Mouse (Mus musculus) spleen, postnatal 14 days (tissue): ENCODE results near the gene Zfp715.

Experiments used
- DNase-seq, 2 experiments: peaks; one replicate each; pipeline ENCODE4 v3.0.0; 2021 to 2022; ENCODE audit warnings: low spot score in 2 of 2

Zfp715 gene

GRCm38 (mm10) chr7:43313013-43313428 is at the start of gene Zfp715:
Gene Zfp715 (minus strand): TSS chr7:43313294.
- DNase-seq = peak; percentile 66 to 73

DNA sequence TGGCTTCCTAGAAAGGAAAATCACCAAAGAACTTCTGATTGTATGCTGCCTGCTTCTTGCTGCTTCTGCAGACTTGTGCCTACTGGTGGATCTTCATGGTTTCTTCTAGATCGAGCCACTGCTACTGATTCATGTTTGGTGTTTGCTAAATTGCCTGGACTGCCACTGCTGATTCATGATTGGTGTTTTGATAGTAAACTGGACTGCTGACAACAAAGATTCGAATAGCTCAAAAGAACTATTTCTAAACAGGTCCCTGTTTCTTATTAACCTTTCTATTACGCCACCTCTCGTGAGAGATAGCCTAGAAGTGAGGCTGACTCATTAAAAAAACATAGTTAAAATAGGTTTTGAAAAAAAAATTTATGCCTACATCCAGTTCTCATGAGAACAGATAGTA is 48.9 kb upstream of the Zfp715 start:
- DNase-seq = no peak

GRCm38 (mm10) chr7:43361442-43361841 is 48.3 kb upstream of the Zfp715 start:
- DNase-seq = no peak

- no peak for DNase-seq
Measured at GRCm38 (mm10) chr7:43358556-43358955, 45.5 kb upstream of the Zfp715 start.

DNA sequence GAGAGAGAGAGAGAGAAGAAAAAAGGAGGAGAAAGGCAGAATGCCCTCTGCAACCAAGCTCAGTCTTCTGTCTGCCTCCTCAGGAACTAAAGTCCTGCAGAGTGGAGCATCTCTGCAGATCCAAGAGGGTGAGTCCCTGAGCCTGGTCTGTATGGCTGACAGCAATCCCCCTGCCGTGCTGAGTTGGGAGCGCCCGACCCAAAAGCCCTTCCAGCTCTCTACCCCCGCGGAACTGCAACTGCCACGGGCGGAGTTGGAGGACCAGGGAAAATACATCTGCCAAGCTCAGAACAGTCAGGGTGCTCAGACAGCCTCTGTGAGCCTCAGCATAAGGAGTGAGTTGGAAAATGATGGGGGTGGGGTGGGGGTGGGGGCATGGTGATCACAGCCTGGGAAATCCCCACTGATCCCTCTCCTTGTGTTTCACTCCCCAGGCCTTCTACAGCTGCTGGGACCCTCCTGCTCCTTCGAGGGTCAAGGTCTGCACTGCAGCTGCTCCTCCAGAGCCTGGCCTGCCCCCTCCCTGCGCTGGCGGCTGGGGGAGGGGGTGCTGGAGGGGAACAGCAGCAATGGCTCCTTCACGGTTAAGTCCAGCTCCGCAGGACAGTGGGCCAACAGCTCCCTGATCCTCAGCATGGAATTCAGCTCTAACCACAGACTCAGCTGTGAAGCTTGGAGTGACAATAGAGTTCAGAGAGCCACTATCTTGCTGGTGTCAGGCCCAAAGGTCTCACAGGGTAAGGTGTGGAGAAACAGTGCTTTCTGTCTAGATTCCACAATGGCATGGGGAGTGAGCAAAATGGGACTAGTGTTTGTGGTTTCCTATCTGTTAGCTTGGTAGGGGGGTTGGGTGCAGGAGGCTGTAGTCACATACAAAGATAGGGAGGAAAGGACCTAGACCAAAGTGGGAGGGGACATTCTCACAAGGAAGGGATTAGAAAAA is 42.1 kb upstream of the Zfp715 start:
- no peak for DNase-seq

DNA sequence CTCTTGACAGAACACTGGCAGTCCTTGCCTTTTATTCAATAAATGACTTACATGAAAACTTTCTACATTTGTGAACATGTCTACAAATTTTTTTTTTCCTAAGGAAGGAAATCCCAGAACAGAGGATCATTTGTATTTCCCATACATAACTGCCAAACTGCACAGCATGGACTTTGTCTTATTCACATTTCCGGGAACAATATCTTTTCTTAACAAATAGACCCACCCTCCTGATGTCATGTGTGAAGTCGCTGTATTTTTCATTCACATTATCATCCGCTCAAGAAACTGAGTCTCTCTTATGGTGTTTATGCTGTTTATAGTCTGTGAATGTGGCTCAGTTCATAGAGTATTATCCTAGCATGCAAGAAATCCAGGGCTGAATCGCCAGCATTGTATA is 40.7 kb upstream of the Zfp715 start:
- no peak for DNase-seq

GRCm38 (mm10) chr7:43353118-43353517 is 40.0 kb upstream of the Zfp715 start:
- no peak for DNase-seq

DNA sequence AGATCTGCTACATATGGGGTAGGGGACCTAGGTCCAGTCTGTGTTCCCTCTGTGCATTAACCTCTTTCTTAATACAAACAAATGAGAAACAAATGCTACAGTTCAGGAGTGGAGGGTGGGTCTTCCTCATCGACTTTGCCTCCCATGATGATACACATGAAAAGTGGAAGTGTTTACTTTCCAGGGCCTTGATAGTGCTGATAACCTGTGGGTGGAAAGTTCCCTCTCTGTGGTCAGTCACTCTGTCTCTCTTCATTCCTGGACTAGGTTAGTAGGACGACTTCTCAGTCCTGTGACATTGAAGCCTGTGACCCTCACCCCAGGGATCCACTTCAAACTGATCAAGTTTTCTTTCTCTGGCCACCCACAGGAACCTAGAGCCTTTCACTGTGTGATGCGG is 38.1 kb upstream of the Zfp715 start, which contains the start of gene Siglecf:
TSS of gene Siglecf (plus strand) at position 188 of the 400 bp plus-strand sequence.
- DNase-seq = no peak

- peak in 1 of 2 experiments; percentile 21 for DNase-seq
Measured at GRCm38 (mm10) chr7:43349623-43350022, 36.5 kb upstream of the Zfp715 start.

- no peak for DNase-seq
Measured at GRCm38 (mm10) chr7:43346571-43346970, 33.5 kb upstream of the Zfp715 start.

GRCm38 (mm10) chr7:43346148-43346547 is 33.1 kb upstream of the Zfp715 start:
- no peak for DNase-seq

DNA sequence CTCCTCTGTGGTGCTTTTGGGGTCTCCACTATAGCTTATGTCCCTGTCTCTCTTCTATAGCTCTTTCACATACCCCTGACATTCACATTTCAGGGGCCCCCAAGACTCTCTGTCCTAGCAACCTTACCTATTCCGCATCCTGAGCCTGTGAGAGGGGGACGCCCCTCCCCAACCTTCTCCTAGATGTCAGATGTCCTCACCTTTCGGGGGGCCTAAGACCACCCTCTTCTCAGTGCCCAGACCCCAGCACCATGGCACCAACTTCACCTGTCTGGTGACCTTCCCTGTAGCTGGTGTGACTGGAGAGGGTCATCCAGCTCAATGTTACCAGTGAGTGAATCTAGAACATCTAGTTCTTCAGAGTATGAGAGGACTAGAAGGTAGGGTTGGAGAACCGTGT is 31.4 kb upstream of the Zfp715 start:
- no peak for DNase-seq

DNA sequence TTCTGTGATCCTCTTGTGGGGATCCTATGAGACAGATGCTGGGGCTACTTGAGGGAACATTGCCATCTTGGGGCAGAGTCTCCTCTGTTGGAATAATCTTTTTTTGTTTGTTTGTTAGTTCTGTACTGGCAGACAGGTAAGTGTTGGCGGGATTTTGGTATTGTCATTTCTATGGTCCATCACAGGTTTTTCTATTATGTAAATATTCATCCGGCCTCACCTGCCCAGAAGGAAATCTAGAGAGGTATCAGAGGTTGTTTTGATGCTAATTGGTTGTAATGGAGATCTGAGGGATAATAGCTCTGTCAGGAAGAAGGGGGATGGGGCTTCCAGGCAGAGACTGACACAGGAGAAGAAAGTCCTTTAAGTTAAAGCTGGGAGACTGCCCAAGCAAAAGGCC is 30.9 kb upstream of the Zfp715 start:
- no peak for DNase-seq

DNA sequence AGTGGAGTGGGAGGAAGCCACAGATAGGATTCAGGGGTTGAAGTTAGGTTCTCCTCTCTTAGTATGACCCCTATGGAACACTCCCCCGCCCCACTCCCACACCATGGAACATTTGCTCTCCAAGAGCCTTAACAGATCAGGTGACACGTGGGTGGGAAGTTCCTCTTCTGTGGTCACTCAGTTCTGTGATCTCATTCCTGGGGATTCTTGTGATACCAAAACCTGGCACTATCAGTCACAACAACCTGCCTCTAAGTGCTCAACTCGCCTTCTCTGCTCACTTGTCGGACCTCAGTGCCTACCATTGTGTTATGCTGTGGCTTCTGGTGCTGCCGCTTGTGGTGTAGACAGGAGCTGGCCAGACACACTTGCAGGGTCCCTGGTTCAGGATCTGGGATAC is 30.1 kb upstream of the Zfp715 start:
- DNase-seq = no peak

DNA sequence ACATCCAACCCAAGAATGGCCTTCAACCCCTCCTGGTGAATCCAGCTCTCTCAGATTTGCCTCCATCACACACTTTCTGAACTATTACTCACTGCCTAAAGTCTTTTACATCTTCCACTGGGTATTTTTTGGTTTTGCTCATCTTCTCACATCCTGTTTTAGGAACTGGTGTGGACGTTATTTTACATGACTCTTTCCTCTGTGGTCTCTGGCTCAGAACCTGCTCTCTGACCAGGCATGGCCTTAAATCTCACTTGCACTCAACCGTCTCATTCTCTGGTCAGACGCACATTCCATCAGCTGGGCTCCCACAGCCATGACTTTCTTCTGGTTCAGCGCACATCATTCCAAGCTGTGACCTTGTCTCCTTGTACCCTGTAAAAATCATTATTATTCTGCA is 27.7 kb upstream of the Zfp715 start:
- no peak for DNase-seq

DNA sequence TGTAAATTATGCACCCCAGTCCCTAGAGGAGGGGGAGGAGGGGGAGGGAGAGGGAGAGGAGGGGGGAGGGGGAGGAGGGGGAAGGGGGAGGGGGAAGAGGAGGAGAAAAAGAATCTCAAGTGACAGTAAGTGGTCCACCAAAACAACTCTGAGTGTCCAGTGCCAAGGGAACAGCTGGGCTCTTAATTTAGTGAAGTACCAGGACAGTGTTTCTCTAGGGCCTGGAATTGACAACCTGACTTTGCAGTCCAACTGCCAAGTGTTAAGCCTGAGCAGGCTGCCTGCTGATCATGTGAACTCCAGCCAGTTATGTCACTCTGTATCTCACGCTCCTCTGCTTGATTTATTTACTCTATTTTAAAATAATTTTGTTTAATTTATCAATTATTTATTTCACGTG is 20.8 kb upstream of the Zfp715 start:
- DNase-seq = no peak

DNA sequence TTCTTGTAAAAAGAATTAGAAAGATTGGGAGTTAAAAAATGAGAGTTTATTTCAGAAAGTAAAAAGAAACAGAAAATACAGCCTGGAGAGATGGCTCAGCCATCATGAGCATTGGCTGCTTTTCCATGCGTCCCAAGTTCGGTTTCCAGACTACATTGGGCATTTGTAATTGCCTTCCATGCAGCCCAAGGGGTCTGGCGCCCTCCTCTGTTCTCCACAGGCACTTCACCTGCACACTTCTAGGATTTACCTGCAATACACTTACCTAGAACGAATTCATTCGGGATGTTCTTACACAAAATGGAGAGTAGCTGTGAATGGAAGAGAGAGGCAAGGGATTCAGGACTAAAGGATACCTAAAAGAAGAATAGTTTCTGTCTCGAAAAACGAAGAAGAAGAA is 20.1 kb upstream of the Zfp715 start:
- DNase-seq = no peak

DNA sequence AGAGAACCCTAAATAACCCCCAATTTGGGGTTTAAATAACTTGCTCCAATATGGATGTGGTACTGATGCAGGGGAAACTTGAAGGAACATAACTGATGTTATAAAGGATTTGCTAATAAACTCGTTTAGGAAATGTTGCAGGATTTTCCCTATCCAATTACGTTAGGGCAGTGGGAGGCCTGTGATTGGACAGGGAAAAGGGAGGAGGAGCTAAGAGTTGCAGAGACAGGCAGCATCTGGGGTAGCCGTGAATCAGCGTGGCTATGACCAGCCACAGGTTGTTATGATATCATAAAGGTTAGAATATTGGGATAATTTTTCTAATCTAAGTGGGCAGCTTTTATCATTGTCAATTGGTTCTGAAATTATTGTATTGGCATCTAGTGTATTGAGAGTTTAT is 15.0 kb upstream of the Zfp715 start:
- DNase-seq = no peak

DNA sequence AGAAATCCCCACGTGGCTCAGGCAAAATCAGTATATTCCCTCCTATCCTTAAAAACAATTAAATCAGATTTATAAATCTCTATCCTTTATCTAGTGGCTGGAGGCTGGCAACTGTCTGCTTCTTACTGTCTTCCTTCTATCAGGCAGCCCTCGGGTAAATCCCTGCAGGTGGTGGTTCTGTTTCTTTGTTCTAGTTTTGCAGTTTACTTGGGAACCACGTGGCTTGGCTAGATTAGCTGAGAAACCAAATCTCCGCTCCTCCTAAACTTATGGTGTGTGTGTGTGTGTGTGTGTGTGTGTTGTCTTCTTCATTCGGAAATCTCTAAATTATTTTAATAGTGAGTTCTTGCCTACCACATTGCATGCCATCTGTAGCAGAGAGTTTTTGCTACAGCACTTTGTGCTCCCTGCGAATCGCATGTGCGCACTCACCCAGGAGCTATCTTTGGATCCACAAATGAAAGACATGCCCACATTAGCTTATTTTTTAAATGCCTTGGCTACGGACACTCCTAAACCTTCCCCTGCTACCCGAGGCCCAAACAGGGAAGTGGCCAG is 13.2 kb upstream of the Zfp715 start:
- DNase-seq = no peak

GRCm38 (mm10) chr7:43312386-43313012 is 595 bp downstream of the Zfp715 start:
- peak in 1 of 2 experiments; percentile 7 for DNase-seq

DNA sequence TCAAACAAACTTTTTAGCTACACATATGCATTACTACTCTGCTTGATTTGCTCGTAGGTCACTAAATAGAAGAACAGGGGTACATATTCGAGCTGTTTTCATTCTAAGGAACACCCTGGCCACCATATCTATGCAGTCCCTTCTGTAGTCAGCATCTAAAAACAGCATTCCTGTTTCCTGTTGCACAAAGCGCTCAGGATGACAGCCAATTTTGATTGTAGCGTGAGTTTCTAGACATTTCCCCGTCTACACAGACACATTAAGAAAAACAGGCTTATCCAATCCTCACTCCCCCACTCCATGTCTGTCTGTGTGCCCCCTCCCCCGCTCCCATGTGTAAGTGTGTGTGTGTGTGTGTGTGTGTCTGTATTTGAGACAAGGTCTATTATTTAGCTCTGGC is 1.5 kb downstream of the Zfp715 start:
- no peak for DNase-seq

GRCm38 (mm10) chr7:43309069-43309468 is 4.0 kb downstream of the Zfp715 start:
- no peak for DNase-seq

DNA sequence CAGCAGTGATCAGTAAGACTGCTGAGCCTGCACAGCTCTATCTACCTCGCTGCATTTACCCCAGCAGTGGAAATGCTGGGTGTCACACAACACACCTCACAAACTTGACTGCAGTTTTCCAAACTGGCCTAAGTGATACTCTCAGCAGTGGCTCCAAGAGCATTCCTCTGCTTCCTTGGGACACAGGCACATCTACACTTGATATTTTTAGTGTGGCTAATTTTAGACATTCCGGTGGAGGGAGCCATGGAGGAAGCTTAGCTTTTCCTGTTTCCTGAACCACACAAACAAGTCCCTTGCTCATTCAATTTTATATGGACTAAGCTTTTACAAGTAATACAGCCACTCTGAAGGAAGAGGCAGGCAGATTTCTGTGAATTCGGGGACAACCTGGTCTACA is 7.9 kb downstream of the Zfp715 start:
- DNase-seq = no peak
